Mouse (Mus musculus) brain, embryonic 14.5 days (tissue): ENCODE results near the gene Ibtk.

Experiments used
- CTCF ChIP-seq: fragments of 200-500 bp; IDR thresholded peaks from 2 replicates; pipeline ENCODE4 v1.5.1; 2012; ENCODE audit warnings: inconsistent platforms, mild to moderate bottlenecking, moderate library complexity, borderline replicate concordance; ENCODE audit not compliant: insufficient read depth, insufficient read length; ENCODE audit errors: extremely low read depth
- POLR2A ChIP-seq: fragments of 200-500 bp; IDR thresholded peaks from 2 replicates; pipeline ENCODE4 v1.6.1; 2012; ENCODE audit warnings: mild to moderate bottlenecking, inconsistent platforms, borderline replicate concordance; ENCODE audit not compliant: poor library complexity, insufficient read depth, insufficient read length, severe bottlenecking; ENCODE audit errors: extremely low read depth

DNA sequence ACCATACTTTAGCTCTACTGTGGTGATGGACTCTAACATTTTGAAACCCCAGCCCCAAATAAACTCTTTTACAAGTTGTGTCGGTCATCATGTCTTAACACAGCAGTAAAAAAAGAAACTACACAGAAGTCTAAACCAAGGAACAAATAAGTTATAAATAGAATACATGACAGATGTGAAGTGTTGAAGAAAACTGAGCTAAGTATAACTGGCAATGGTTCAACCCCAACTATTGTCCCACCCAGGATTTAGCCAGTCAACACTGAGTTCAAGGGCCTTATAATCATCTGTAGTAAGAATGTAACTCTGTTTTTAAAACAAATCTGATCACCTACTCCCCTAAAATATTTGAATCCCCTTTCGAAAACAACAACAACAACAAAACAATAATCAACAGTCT lies 3.6 kb downstream of the Ibtk start:
- no peak for TF ChIP-seq POLR2A
- no peak for TF ChIP-seq CTCF
